Mouse (Mus musculus) CD4-positive naive resting alpha-beta T cell, adult 76 days (primary cell): ENCODE results near the gene Ston2. TPM values are rescaled to one million over a fixed set of nuclear protein-coding genes. Genes with fewer than 3 reads are reported as not detected.

ENCODE experiments used
- total RNA-seq: library from RNA; stranded (reverse); gene quantifications from one replicate; pipeline ENCODE4 v1.2.4, GENCODE M21; 2023

Ston2 gene
- 2.5 TPM for total RNA-seq

GRCm38 (mm10) chr12:91787959-91788437, at the start of gene Ston2:
Gene Ston2 (minus strand): TSS chr12:91788387.

GRCm38 (mm10) chr12:91589847-91590690, 198.1 kb downstream of the Ston2 start, which contains the start of gene Gtf2a1:
Gene Gtf2a1 (minus strand): TSS chr12:91590487.

Other genes starting within 250 kb of the Ston2 start
- gene Gtf2a1, start 197.9 kb downstream of the Ston2 start, total RNA-seq: 32.3 TPM
- 42.0 TPM for gene Sel1l, start 60.8 kb upstream of the Ston2 start, total RNA-seq